Mouse (Mus musculus) embryonic fibroblast, embryonic 13.5 days (primary cell): ENCODE results near the gene Olfr394. TPM values are rescaled to one million over a fixed set of nuclear protein-coding genes. Genes with fewer than 3 reads are reported as not detected.
"Not testable (repeated sequence)": the region's sequence is repeated elsewhere in the genome, so short reads cannot be mapped to it uniquely, and the experiment has no call there.

ENCODE experiments used
- H3K27ac ChIP-seq: 2 replicates; pipeline ENCODE4 v1.5.1; 2012; ENCODE audit warnings: low read length, control low read depth, inconsistent platforms; ENCODE audit not compliant: insufficient read depth
- H3K4me1 ChIP-seq: 2 replicates; pipeline ENCODE4 v1.6.1; 2011; ENCODE audit warnings: low read length; ENCODE audit not compliant: control insufficient read depth, insufficient read depth
- H3K4me3 ChIP-seq: 2 replicates; pipeline ENCODE4 v1.5.1; 2011; ENCODE audit warnings: mild to moderate bottlenecking, control low read depth, low read length; ENCODE audit not compliant: insufficient read depth
- CTCF ChIP-seq: IDR thresholded peaks from 2 replicates; pipeline ENCODE4 v1.5.1; 2011; ENCODE audit warnings: mild to moderate bottlenecking, control low read depth, low read length, moderate library complexity, borderline replicate concordance; ENCODE audit not compliant: insufficient read depth
- POLR2A ChIP-seq: IDR thresholded peaks from 2 replicates; pipeline ENCODE4 v1.6.1; 2011; ENCODE audit warnings: low read depth, mild to moderate bottlenecking, control low read depth, low read length, moderate library complexity
- polyA plus RNA-seq: library from polyadenylated mRNA; stranded (reverse); fragments of >200 nt; gene quantifications from 2 replicates; pipeline ENCODE4 v1.2.4, GENCODE M21; 2011; ENCODE audit warnings: low read depth; ENCODE audit not compliant: missing spikeins, insufficient read length

Gene Olfr394
- polyA plus RNA-seq: not detected in 2 replicates

DNA sequence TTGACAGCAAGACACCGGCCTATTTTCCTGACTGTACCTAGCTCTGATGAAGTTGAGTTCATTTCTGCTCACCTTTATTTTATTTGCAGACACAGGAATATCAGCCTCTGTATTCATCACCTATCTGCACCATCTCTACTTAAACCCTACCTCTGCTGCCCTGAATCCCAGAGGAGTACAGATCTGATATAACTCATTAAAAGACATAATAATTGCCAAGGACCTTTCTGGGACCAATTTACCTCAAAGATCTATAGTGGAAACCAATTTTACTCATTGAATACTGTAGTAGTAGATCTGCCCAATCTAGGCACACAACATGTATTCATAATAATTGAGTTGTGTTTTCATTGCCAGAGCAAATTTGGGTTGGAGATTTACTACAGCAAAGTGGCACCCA, at the start of gene Olfr394:
Gene Olfr394 (minus strand): TSS at position 101 of the 400 bp plus-strand sequence.
- H3K27ac ChIP-seq: no peak within 1 kb of the TSS
- TF ChIP-seq CTCF: no peak
- no peak for TF ChIP-seq POLR2A
- no peaks in the 10 kb centered on the region for H3K4me1 ChIP-seq
- H3K4me3 ChIP-seq: no peak within 1 kb of the TSS

DNA sequence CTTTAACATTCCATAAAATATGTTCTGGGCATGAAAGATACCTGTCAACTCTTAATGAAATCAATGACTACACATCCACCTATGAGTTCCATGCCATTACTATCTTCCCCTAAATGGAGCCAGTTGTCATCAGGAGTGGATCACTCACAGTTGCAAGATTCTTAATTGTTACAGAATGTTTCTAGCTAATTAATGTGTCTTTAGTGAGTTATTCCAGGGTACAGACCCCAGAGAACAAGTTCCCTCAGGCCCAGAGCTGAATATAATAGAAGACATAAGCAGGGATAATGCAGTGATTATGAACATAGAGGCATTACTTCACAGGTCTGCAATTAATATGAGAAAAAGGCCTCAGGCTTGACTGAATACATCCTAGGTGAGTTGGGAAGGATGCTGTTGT, 45.8 kb upstream of the Olfr394 start, which contains the start of gene Olfr23:
Gene Olfr23 (plus strand): TSS at position 301 of the 400 bp plus-strand sequence.
- no peak for TF ChIP-seq CTCF
- no peak for TF ChIP-seq POLR2A
- Histone ChIP-seq H3K27ac (no peak within 1 kb of the TSS), H3K4me1 (no peaks in the 10 kb centered on the region), H3K4me3 (no peak within 1 kb of the TSS)

DNA sequence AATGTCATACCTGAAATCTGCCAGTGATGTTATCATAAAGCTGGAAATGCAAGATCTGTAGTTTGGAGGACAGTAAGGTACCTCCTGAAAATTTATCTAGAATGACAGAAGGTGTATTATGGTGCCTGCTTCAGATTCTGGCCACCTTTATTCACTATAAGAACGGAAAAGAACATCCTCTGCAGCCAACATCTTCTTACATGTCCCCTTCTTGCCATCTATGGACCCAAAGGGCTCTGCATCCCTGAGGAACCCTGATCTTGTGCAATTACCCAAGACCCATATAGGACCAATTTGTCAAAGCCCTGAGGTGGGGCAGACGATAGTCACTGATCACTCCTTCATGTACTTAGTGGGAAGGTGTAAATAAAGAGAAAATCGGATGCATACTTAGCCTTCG, 18.6 kb upstream of the Olfr394 start, which contains the start of gene Olfr395:
Gene Olfr395 (minus strand): TSS at position 101 of the 400 bp plus-strand sequence.
- H3K27ac ChIP-seq, H3K4me3 ChIP-seq, H3K4me1 ChIP-seq: not testable (repeated sequence)

DNA sequence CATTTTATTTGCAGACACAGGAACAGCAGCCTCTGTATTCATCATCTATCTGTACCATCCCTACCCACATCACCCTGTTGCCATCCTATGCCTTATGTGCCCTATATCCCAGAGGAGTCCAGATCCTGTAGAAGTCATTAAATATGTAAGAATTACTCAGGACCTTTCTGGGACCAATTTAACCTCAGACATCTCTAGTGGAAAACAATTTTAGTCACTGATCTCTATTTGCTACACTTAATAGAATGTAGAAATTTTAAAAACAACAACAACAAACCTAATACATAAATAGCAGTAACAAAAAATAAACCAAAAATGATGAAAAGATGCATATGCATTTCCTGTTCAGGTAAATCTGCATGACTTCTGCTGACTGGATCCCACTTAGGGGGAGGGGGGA, 39.2 kb downstream of the Olfr394 start, which contains the start of gene Olfr393:
Gene Olfr393 (minus strand): TSS at position 101 of the 400 bp plus-strand sequence.
- Histone ChIP-seq H3K4me1 (no peaks in the 10 kb centered on the region), H3K27ac (no peak within 1 kb of the TSS), H3K4me3 (no peak within 1 kb of the TSS)
- no peak for TF ChIP-seq CTCF
- TF ChIP-seq POLR2A: no peak

Other genes with a start within 250 kb of the Olfr394 start
- gene Zfp735, start 202.0 kb downstream of the Olfr394 start, polyA plus RNA-seq: not detected in 2 replicates
- gene Olfr389, start 110.1 kb downstream of the Olfr394 start, polyA plus RNA-seq: not detected in 2 replicates
- gene Olfr390, start 107.8 kb downstream of the Olfr394 start, polyA plus RNA-seq: not detected in 2 replicates
- not detected in 2 replicates for gene Olfr391-ps, start 87.7 kb downstream of the Olfr394 start, polyA plus RNA-seq
- not detected in 2 replicates for gene Olfr392, start 73.7 kb downstream of the Olfr394 start, polyA plus RNA-seq
- gene Olfr393, start 39.3 kb downstream of the Olfr394 start, polyA plus RNA-seq: not detected in 2 replicates
- not detected in 2 replicates for gene Olfr395, start 18.5 kb upstream of the Olfr394 start, polyA plus RNA-seq
- not detected in 2 replicates for gene Olfr23, start 45.9 kb upstream of the Olfr394 start, polyA plus RNA-seq
- not detected in 2 replicates for gene Olfr397, start 70.0 kb upstream of the Olfr394 start, polyA plus RNA-seq
- not detected in 2 replicates for gene Olfr398, start 99.6 kb upstream of the Olfr394 start, polyA plus RNA-seq
- gene Olfr139, start 165.8 kb upstream of the Olfr394 start, polyA plus RNA-seq: not detected in 2 replicates
- gene Olfr399, start 165.8 kb upstream of the Olfr394 start, polyA plus RNA-seq: not detected in 2 replicates
- gene Zfp616, start 179.2 kb upstream of the Olfr394 start, polyA plus RNA-seq: not detected in 2 replicates
- not detected in 2 replicates for gene Olfr401, start 222.9 kb upstream of the Olfr394 start, polyA plus RNA-seq